Mouse (Mus musculus): ENCODE results near the gene Hspbap1. TPM values are rescaled to one million over a fixed set of nuclear protein-coding genes. Genes with fewer than 3 reads are reported as not detected.

Hspbap1 gene
- total and polyA plus RNA-seq, 3 experiments: 13.6 to 15.9 (median 15.3) TPM

DNA sequence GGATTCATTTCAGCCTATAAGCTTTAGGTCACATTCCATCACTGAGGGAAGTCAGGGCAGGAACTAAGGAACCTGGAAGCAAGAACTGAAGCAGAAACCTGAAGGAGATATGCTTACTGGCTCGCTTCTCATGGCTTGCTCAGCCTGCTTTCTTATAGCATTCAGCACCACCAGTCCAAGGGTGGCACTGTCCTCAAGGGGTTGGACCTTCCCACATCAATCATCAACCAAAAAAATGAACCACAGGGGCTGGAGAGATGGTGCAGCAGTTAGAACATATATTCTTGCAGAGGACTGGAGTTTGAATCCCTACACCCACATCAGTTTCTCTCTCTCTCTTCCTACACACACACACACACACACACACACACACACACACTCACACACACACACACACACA, 5.2 kb upstream of the Hspbap1 start:
- H3K4me2 ChIP-seq (ENCODE audit: insufficient read depth, low read depth, poor library complexity, severe bottlenecking): no peak overlapping the region
- H3K27ac ChIP-seq (ENCODE audit: insufficient read depth, low read depth): no peak overlapping the region
- H3K36me3 ChIP-seq (replicated peaks in 1 of 2; ENCODE audit: control insufficient read depth in 1 of 2, insufficient read depth in 1 of 2, low read length in 1 of 2): no peaks in the 10 kb centered on the region
- dilution Hi-C loops (cut with MboI; ENCODE audit: extremely low pct_ligation_motif_present, extremely low pct_unique_long_range_greater_than_20kb, low sequenced_read_pairs): no loop called here
- peaks cover 3% of the 10 kb centered on the region for H3K79me2 ChIP-seq (replicated peaks; ENCODE audit: control insufficient read depth, extremely low read depth, insufficient read depth, poor library complexity, severe bottlenecking)
- H3K9ac ChIP-seq (ENCODE audit: insufficient read depth, low read depth): no peak overlapping the region
- H3K4me1 ChIP-seq (ENCODE audit: control insufficient read depth in 1 of 2, insufficient read depth in 2 of 2): peaks cover 15 to 45% of the 10 kb centered on the region in 2 experiments
- H3K9me3 ChIP-seq (replicated peaks; ENCODE audit: low read length): no peaks in the 10 kb centered on the region
- no peak for TF ChIP-seq ZC3H11A (IDR thresholded peaks at IDR 0.05; ENCODE audit: low read depth, low read length)
- peak; percentile 5 for TF ChIP-seq RAD21 (IDR thresholded peaks at IDR 0.05; ENCODE audit: low read depth, low read length)
- no peak for DNase-seq (ENCODE audit: extremely low read depth)
- in situ Hi-C loops (cut with MboI; ENCODE audit: low pct_ligation_motif_present, low pct_unique_long_range_greater_than_20kb, low sequenced_read_pairs): no loop called here
- peaks cover 16% of the 10 kb centered on the region for H3K27me3 ChIP-seq (replicated peaks)
- H3K4me3 ChIP-seq (replicated peaks in 1 of 3; ENCODE audit: low read depth in 2 of 3, low read length in 2 of 3, poor library complexity in 1 of 3): no peak overlapping the region

DNA sequence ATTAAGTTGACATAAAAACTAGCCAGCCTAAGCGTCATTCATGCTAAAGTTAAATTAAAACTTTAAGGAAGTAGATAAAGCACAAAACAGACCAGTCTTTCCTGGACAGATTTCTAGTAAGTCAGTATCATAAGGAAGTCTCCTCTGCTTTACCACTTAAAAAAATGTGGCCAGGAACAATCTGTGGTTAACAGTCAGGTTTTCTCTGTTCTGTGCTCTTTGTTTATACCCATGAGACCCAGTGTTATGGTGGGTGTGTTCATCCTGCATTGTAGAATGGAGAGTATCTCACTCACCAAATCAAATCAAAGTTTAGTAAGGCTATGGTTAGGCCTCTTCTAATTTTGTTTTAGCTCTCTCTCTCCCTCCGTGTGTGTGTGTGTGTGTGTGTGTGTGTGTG, 4.7 kb upstream of the Hspbap1 start:
- in situ Hi-C loops (cut with MboI; ENCODE audit: low pct_ligation_motif_present, low pct_unique_long_range_greater_than_20kb, low sequenced_read_pairs): no loop called here
- no peak overlapping the region for H3K9ac ChIP-seq (ENCODE audit: insufficient read depth, low read depth)
- H3K4me2 ChIP-seq (ENCODE audit: insufficient read depth, low read depth, poor library complexity, severe bottlenecking): 0 out of 2 replicates have a peak overlapping the region, but pooled peaks have one; percentile 2
- no peak overlapping the region for H3K27ac ChIP-seq (ENCODE audit: insufficient read depth, low read depth)
- H3K4me3 ChIP-seq (replicated peaks in 1 of 3; ENCODE audit: low read depth in 2 of 3, low read length in 2 of 3, poor library complexity in 1 of 3): no peak overlapping the region
- no peaks in the 10 kb centered on the region for H3K36me3 ChIP-seq (replicated peaks in 1 of 2; ENCODE audit: control insufficient read depth in 1 of 2, insufficient read depth in 1 of 2, low read length in 1 of 2)
- peaks cover 15 to 47% of the 10 kb centered on the region in 2 experiments for H3K4me1 ChIP-seq (ENCODE audit: control insufficient read depth in 1 of 2, insufficient read depth in 2 of 2)
- dilution Hi-C loops (cut with MboI; ENCODE audit: extremely low pct_ligation_motif_present, extremely low pct_unique_long_range_greater_than_20kb, low sequenced_read_pairs): no loop called here
- peaks cover 3% of the 10 kb centered on the region for H3K79me2 ChIP-seq (replicated peaks; ENCODE audit: control insufficient read depth, extremely low read depth, insufficient read depth, poor library complexity, severe bottlenecking)
- no peak for DNase-seq (ENCODE audit: extremely low read depth)
- H3K27me3 ChIP-seq (replicated peaks): peaks cover 16% of the 10 kb centered on the region
- no peak for TF ChIP-seq JUND (conservative IDR thresholded peaks at IDR 0.05; ENCODE audit: low read depth, low read length)
- TF ChIP-seq IRF4 (IDR thresholded peaks at IDR 0.05; ENCODE audit: low read depth, low read length): 0 out of 2 replicates have a peak, but pooled peaks have one; percentile 10
- no peak for TF ChIP-seq TBP (conservative IDR thresholded peaks at IDR 0.05; ENCODE audit: low read depth, low read length)
- peak; percentile 68 for TF ChIP-seq MXI1 (IDR thresholded peaks at IDR 0.05; ENCODE audit: low read depth, low read length)
- no peak for TF ChIP-seq RAD21 (IDR thresholded peaks at IDR 0.05; ENCODE audit: low read depth, low read length)
- no peak for TF ChIP-seq JUN (IDR thresholded peaks at IDR 0.05; ENCODE audit: insufficient read depth, low read depth, low read length)
- TF ChIP-seq MYC (IDR thresholded peaks at IDR 0.05; ENCODE audit: low read depth, low read length): 0 out of 2 replicates have a peak, but pooled peaks have one; percentile 19
- TF ChIP-seq TCF12 (IDR thresholded peaks at IDR 0.05; ENCODE audit: low read depth, low read length): peak; percentile 71; the same call in 1 of the 2 replicates
- TF ChIP-seq USF2 (conservative IDR thresholded peaks at IDR 0.05; ENCODE audit: low read depth, low read length): no peak
- TF ChIP-seq ZC3H11A (IDR thresholded peaks at IDR 0.05; ENCODE audit: low read depth, low read length): no peak
- TF ChIP-seq ETS1 (conservative IDR thresholded peaks at IDR 0.05; ENCODE audit: low read depth, low read length): no peak
- TF ChIP-seq CHD1 (IDR thresholded peaks at IDR 0.05; ENCODE audit: low read depth, low read length): no peak
- TF ChIP-seq MEF2A (IDR thresholded peaks at IDR 0.05; ENCODE audit: borderline replicate concordance, low read depth, low read length): 0 out of 2 replicates have a peak, but pooled peaks have one; percentile 10
- TF ChIP-seq ZNF384 (IDR thresholded peaks at IDR 0.05; ENCODE audit: low read depth, low read length): peak; percentile 79
- no peak for TF ChIP-seq NELFE (IDR thresholded peaks at IDR 0.05; ENCODE audit: low read depth, low read length)
- 0 out of 2 replicates have a peak, but pooled peaks have one; percentile 48 for TF ChIP-seq EP300 (IDR thresholded peaks at IDR 0.05; ENCODE audit: low read length)
- TF ChIP-seq GABPA (IDR thresholded peaks at IDR 0.05; ENCODE audit: insufficient replicate concordance, low read depth, low read length): no peak
- no peak for TF ChIP-seq SMC3 (IDR thresholded peaks at IDR 0.05; ENCODE audit: low read depth, low read length)
- TF ChIP-seq BHLHE40 (IDR thresholded peaks at IDR 0.05; ENCODE audit: low read depth, low read length): peak; percentile 52
- no peaks in the 10 kb centered on the region for H3K9me3 ChIP-seq (replicated peaks; ENCODE audit: low read length)

Data from CH12.LX (cell line).